Mouse (Mus musculus) intestine, embryonic 14.5 days (tissue): ENCODE results near the gene Prr5l. TPM values are rescaled to one million over a fixed set of nuclear protein-coding genes. Genes with fewer than 3 reads are reported as not detected.

Experiments
- ATAC-seq: fragments of 200-750 bp; cut with Nextera tagmentation; replicated peaks from 2 replicates; pipeline ENCODE4 v1.8.0; 2017; ENCODE audit warnings: low read depth, moderate number of reproducible peaks, moderate TSS enrichment, moderate library complexity; ENCODE audit not compliant: low FRiP score, low TSS enrichment
- DNase-seq: peaks from one replicate; pipeline ENCODE4 v3.0.0-alpha.2; 2018; ENCODE audit warnings: low spot score
- H3K27ac ChIP-seq: fragments of 300-500 bp; sonication (generic); 2 replicates; pipeline ENCODE4 v1.5.1; 2014; ENCODE audit warnings: low read depth, mild to moderate bottlenecking, control low read depth
- H3K27me3 ChIP-seq: fragments of 300-500 bp; sonication (generic); replicated peaks from 2 replicates; pipeline ENCODE4 v1.6.1; 2014; ENCODE audit warnings: low read length, control low read depth; ENCODE audit not compliant: control insufficient read depth, insufficient read depth
- H3K36me3 ChIP-seq: fragments of 300-500 bp; sonication (generic); 2 replicates; pipeline ENCODE4 v1.6.1; 2014; ENCODE audit warnings: low read length, control low read depth; ENCODE audit not compliant: control insufficient read depth, insufficient read depth
- H3K4me1 ChIP-seq: fragments of 300-500 bp; sonication (generic); replicated peaks from 2 replicates; pipeline ENCODE4 v1.6.1; 2014; ENCODE audit warnings: low read length, control low read depth, mixed read lengths; ENCODE audit not compliant: control insufficient read depth, insufficient read depth
- H3K4me2 ChIP-seq: fragments of 300-500 bp; sonication (generic); 2 replicates; pipeline ENCODE4 v1.6.1; 2014; ENCODE audit warnings: low read length
- H3K4me3 ChIP-seq: fragments of 300-500 bp; sonication (generic); 2 replicates; pipeline ENCODE4 v1.5.1; 2014; ENCODE audit warnings: low read depth, low read length, control low read depth, mixed read lengths
- H3K9ac ChIP-seq: fragments of 300-500 bp; sonication (generic); 2 replicates; pipeline ENCODE4 v1.6.1; 2014; ENCODE audit warnings: mild to moderate bottlenecking, low read length
- H3K9me3 ChIP-seq: fragments of 300-500 bp; sonication (generic); 2 replicates; pipeline ENCODE4 v1.6.1; 2016; ENCODE audit warnings: low read length, control low read depth; ENCODE audit not compliant: control insufficient read depth
- WGBS: fragments of 180-500 bp; shearing (Covaris S2); extraction: QIAGEN DNeasy Blood & Tissue Kit; methylation state at CpG from one replicate; pipeline ENCODE4 v1.1.7; 2014; 5-methylcytosine and 5-hydroxymethylcytosine counted together
- polyA plus RNA-seq: library from polyadenylated mRNA; unstranded; fragments of >200 nt; fragmentation: Nextera tagmentation; extraction: Ambion mirVana; gene quantifications from 2 replicates; pipeline ENCODE4 v1.2.1, GENCODE M21; 2014

The Prr5l gene
- polyA plus RNA-seq, 1 experiment from 2014 or later: 11.3 TPM

- WGBS: 66% methylated on average over 1 of the region's 1 CpGs
- H3K27ac ChIP-seq: no peak overlapping the region
- no peak overlapping the region for H3K9ac ChIP-seq
- no peak overlapping the region for H3K4me3 ChIP-seq
- H3K9me3 ChIP-seq: no peaks in the 10 kb centered on the region
- H3K4me1 ChIP-seq: peaks cover 9% of the 10 kb centered on the region
- no peaks in the 10 kb centered on the region for H3K36me3 ChIP-seq
- H3K4me2 ChIP-seq: no peak overlapping the region
- ATAC-seq (no peak), DNase-seq (no peak)
- no peaks in the 10 kb centered on the region for H3K27me3 ChIP-seq
Observed at GRCm38 (mm10) chr2:101820816-101821215, 62.0 kb downstream of the Prr5l start.

DNA sequence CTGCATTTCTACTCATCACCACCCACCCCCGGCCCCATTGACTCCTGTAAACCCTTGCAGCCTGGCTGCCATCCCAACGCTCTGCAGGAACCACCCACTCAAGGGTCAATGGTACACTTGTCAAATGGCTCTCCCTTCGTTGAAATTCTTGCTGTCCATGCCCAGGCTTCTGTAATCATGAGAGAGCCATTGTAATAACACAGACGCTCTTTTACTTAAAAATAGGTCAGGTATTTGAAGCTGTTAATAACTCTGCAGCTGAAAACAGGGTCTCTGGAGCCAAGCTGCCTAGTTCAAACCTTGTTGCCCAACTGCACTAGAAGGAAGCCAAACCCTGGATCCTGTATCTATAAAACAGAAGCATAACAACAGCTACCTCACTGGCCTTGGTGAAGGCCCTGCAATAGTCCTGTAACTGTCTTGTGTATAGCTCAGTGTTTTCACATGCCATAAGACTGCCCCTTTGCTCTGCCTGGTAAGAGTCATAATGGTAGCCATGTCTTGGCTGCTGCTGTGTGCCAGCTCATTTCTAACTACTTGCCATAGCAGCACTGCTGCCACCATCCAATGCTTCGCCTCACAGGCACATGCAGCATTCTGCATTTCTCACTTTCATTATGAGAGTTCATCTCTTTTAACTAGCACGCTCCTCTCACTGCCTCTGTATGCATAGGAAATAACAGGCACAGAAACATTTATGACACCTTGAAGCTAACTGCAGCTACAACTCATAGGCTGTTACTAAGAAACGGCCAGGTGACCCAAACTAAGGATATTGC lies 63.7 kb downstream of the Prr5l start:
- Histone ChIP-seq H3K36me3 (no peaks in the 10 kb centered on the region), H3K27ac (no peak overlapping the region), H3K4me1 (peaks cover 12% of the 10 kb centered on the region), H3K4me3 (no peak overlapping the region), H3K4me2 (no peak overlapping the region), H3K9ac (no peak overlapping the region), H3K27me3 (no peaks in the 10 kb centered on the region), H3K9me3 (no peaks in the 10 kb centered on the region)
- DNase-seq (no peak), ATAC-seq (no peak)
- WGBS: 64% methylated on average over 7 of the region's 7 CpGs

- H3K27ac ChIP-seq: no peak overlapping the region
- DNase-seq: no peak
Observed at GRCm38 (mm10) chr2:101816646-101817308, 66.0 kb downstream of the Prr5l start.

DNA sequence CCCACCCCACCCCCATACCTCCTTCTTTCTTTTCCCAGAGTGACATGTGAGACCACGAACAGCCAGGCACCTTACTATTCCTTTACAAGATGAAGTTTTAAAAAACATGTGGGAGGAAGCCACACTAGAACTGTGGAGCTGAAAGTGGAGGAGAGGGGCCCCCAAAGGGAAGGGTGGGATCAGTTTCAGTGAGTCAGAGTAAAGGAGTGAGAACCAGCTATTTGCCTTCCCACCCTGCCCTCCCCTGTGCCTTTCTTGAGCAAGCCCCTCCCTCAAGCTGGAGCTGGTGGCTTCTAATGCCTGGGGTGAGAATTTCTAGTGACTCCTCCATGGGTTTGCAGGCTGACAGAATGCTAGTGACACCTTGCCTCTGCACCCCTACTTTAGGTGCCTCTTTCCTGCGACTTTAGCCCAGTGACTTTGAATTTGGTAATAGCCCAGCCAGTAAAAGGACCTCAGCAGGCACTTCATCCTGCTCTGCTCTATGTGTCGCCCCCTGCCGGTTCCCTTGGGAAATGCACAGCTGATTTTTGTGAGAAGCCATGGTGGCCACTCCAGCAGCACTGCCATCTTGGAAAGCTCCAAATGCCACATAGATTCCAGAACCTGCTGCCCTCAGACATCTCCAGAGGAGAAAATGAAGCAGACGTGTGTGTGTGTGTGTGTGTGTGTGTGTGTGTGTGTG lies 67.4 kb downstream of the Prr5l start:
- DNase-seq (no peak), ATAC-seq (no peak)
- WGBS: 38% methylated on average over 5 of the region's 5 CpGs
- Histone ChIP-seq H3K4me3 (no peak overlapping the region), H3K9ac (no peak overlapping the region), H3K4me2 (no peak overlapping the region), H3K27me3 (no peaks in the 10 kb centered on the region), H3K9me3 (no peaks in the 10 kb centered on the region), H3K27ac (no peak overlapping the region), H3K36me3 (no peaks in the 10 kb centered on the region), H3K4me1 (peaks cover 6% of the 10 kb centered on the region; the same call in 1 of the 2 replicates)

More at GRCm38 (mm10) chr2:101816646-101817308, 66.0 kb downstream of the Prr5l start:
- Histone ChIP-seq H3K36me3 (no peaks in the 10 kb centered on the region), H3K9me3 (no peaks in the 10 kb centered on the region), H3K4me3 (no peak overlapping the region), H3K4me2 (no peak overlapping the region), H3K27me3 (no peaks in the 10 kb centered on the region), H3K4me1 (peaks cover 4% of the 10 kb centered on the region; the same call in 1 of the 2 replicates), H3K9ac (no peak overlapping the region)
- 74% methylated on average over 3 of the region's 3 CpGs for WGBS
- no peak for ATAC-seq

- 68% methylated on average over 5 of the region's 5 CpGs for WGBS
- peaks cover 6% of the 10 kb centered on the region; the same call in 1 of the 2 replicates for H3K4me1 ChIP-seq
- H3K27me3 ChIP-seq: no peaks in the 10 kb centered on the region
- H3K36me3 ChIP-seq: no peaks in the 10 kb centered on the region
- no peak for DNase-seq
- ATAC-seq: no peak
- no peak overlapping the region for H3K27ac ChIP-seq
- no peak overlapping the region for H3K9ac ChIP-seq
- H3K4me3 ChIP-seq: no peak overlapping the region
- no peak overlapping the region for H3K4me2 ChIP-seq
- no peaks in the 10 kb centered on the region for H3K9me3 ChIP-seq
Observed at GRCm38 (mm10) chr2:101814272-101814625, 68.6 kb downstream of the Prr5l start.

GRCm38 (mm10) chr2:101813581-101814271 lies 69.1 kb downstream of the Prr5l start:
- DNase-seq: no peak
- Histone ChIP-seq H3K27ac (no peak overlapping the region), H3K36me3 (no peaks in the 10 kb centered on the region), H3K9me3 (no peaks in the 10 kb centered on the region), H3K4me1 (peaks cover 6% of the 10 kb centered on the region; the same call in 1 of the 2 replicates), H3K27me3 (no peaks in the 10 kb centered on the region), H3K4me3 (no peak overlapping the region), H3K9ac (no peak overlapping the region), H3K4me2 (no peak overlapping the region)
- ATAC-seq: no peak
- WGBS: 65% methylated on average over 6 of the region's 6 CpGs

GRCm38 (mm10) chr2:101811925-101812324 lies 70.9 kb downstream of the Prr5l start:
- DNase-seq: no peak
- WGBS: 84% methylated on average over 3 of the region's 3 CpGs

DNA sequence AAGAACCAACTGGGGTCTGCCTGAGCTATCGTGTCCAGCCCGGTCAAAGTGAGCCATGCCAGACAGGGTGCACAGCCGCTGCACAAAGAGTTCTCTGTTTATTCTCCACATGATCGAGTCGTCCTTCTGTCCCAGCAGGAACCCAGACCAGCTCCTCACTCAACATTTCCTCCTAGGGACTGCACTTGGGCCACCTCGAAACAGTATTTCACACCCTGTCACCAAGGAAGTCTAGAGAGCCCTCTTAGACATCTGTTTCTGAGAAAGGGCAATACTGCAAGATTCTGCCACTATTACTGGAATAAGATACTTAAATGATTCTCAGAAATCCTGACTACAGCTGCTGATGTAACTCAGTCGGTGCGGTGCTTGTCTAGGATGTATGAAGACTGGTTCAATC lies 72.1 kb downstream of the Prr5l start:
- no peak for DNase-seq
- H3K4me2 ChIP-seq: no peak overlapping the region
- no peaks in the 10 kb centered on the region for H3K27me3 ChIP-seq
- no peak overlapping the region for H3K9ac ChIP-seq
- no peaks in the 10 kb centered on the region for H3K36me3 ChIP-seq
- H3K4me1 ChIP-seq: peaks cover 6% of the 10 kb centered on the region; the same call in 1 of the 2 replicates
- H3K27ac ChIP-seq: no peak overlapping the region
- no peak overlapping the region for H3K4me3 ChIP-seq
- 52% methylated on average over 8 of the region's 8 CpGs for WGBS
- H3K9me3 ChIP-seq: no peaks in the 10 kb centered on the region
- no peak for ATAC-seq

More at GRCm38 (mm10) chr2:101811925-101812324, 70.9 kb downstream of the Prr5l start:
- Histone ChIP-seq H3K4me3 (no peak overlapping the region), H3K27me3 (no peaks in the 10 kb centered on the region), H3K4me2 (no peak overlapping the region), H3K36me3 (no peaks in the 10 kb centered on the region), H3K4me1 (peaks cover 6% of the 10 kb centered on the region; the same call in 1 of the 2 replicates), H3K9ac (no peak overlapping the region), H3K9me3 (no peaks in the 10 kb centered on the region), H3K27ac (no peak overlapping the region)
- ATAC-seq: no peak
